Mouse (Mus musculus): ENCODE measurements at regions not wholly inside any gene's neighbourhood (a gene's known extent, or its start where the extent isn't known, plus 50 kb on each side); places are given as distances from the start of the nearest gene placed in this dataset.

DNA sequence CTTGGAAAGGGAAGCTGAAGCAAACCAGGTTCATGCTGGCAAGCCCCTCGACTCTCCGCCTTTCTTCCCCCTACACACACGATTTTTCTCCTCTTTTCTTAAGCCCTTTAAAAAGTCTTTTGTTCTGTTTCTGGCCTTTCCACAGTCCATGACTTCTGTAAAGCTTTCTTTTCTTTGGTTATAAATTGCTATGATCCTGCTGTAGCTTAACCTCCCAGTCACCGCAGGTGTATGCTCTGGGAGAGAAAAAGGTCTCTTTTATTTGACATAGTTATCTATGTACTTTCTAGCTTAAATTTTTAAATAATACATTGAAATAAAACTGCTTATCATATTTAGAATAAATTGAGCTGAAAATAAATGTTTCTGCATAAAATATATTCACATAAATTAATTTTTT lies 813.0 kb downstream of the Slitrk6 start:
- TF ChIP-seq CTCF (conservative IDR thresholded peaks at IDR 0.05; ENCODE audit: low read length) (no peak), POU5F1 (IDR thresholded peaks at IDR 0.05; ENCODE audit: borderline replicate concordance, low read length) (no peak)

All from E14TG2a.4 (cell line).